Mouse (Mus musculus) liver, adult (tissue): ENCODE measurements around the gene Myom1.

Source experiments
- GATA4 ChIP-seq: IDR thresholded peaks from 2 replicates; pipeline ENCODE4 v1.6.1; 2014; ENCODE audit warnings: mild to moderate bottlenecking, low read length; ENCODE audit not compliant: insufficient replicate concordance

Myom1 gene

DNA sequence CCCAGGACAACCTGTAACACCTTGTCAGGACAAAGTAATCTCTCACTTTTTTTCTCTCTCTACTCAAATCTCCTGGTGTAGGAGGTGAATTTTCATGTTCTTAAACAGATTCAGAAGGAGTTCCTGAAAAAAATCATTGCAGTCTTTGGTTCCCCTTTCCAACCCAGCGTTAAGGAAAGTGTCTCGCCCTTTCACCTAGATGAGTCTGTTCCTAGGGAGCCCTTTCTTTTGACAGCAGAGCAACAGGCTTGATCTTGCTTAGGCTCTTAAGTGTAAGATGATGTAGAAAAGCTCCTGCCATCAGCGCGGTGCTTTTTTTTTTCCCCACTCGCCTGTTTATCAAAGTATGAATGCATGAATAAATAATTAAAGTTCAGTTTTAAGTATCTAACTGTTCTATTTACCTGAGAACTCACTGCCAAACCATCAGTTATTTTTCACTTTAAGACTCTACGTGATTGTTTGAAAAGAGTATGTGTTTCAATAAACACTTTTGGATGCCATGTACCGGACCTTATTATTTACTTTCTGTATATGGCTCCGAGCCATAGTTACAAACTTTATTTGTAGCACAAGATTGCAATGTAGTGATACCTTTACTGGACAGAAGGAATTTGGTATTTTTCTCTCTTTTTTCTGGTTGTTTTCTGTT, 94.2 kb downstream of the Myom1 start:
- no peak for TF ChIP-seq GATA4

GRCm38 (mm10) chr17:71097209-71097597, 94.8 kb downstream of the Myom1 start:
- TF ChIP-seq GATA4 = no peak

DNA sequence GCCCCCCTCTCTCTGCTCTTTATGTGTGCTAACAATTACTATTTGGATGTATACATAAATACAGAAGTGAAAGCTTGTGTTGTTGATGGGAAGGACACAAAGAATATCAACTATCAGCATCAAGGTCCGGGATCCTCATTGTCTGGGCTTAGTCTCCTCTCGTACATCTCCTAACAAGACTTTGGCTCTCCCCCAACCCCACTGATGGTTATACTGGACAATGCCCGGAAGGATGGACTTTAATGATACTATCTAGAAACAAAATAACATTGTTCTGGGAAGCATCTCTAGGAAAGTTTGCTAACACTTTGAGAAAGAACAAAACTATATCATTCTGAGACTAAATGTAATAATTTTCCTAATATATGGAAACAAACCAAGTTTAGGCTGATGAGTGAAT, 96.2 kb downstream of the Myom1 start:
- TF ChIP-seq GATA4 = no peak

- TF ChIP-seq GATA4 = no peak
Observed at GRCm38 (mm10) chr17:71102571-71103551, 100.4 kb downstream of the Myom1 start.

DNA sequence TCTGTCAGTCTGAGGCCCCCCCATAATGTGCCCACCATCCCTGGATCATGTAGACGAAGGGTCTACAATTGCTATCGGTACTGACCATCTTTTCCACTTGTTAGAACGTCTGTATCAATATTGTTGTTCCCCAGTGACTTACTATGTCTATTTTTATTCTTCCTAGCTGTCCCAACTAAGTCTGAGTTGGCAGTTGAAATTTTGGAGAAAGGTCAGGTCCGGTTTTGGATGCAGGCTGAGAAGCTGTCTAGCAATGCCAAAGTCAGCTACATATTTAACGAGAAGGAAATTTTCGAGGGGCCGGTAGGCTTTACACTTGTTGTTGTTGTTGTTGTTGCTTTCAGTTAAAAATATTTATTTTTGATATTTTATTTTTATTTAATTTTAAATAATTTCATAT, 102.9 kb downstream of the Myom1 start:
- no peak for TF ChIP-seq GATA4

DNA sequence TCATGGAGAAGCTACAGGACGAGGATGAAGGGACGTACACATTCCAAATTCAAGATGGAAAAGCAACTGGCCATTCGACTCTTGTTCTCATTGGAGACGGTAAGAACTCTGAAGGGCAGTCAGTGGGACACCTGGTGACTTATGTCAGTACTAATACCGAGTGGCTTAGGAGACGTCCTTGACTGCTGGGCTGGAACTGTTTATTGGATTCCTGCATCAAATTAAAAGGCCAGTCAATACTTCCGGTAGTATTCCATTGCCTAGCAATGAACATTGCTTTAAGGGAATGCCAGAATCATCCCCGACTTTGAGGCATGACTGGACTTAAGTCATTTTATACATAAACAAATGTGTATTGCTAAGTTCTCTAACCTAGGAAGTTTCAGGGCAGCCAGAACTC, 103.8 kb downstream of the Myom1 start:
- no peak for TF ChIP-seq GATA4

DNA sequence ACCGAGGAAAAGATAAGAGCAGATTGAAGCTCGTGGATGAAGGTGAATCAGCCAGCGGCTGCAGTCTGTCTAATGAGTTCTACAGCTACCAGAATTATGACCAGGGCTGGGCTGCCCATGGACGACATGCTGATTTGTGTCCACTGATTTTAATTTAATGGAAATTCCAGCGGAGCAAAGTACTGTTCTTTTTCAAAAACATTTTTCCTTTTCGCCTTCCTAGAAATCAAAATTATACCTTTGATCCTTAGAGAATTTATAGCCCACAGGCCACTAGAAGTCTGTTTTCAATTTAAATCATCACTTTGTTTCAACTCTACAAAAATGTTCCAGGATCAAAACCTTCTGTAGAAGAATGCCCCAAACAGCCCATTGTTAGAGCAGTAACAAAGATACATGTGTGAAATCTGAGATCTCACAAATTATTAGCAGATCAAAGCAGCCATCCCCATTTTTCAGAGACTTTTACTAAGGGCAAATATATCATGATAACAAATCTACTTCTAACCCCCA, 108.4 kb downstream of the Myom1 start:
- no peak for TF ChIP-seq GATA4

DNA sequence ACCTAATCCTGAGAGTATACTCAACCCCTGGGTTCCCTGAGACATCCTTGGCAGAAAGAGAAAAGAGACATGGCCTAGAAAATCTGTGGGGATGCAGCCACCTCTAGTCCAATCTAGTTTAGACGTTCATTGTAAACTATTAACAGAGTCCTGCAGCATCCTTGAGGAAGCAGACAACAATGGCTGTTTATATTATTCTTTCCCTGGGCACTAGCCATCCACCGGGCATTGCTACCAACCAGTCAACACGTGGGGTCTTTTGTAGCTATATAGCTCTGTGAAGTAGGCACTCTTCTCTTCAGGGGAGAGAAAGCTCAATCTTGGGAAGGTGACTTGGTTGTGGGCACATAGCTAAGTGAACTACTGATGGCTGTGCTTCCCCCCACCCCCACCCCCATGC, 110.3 kb downstream of the Myom1 start:
- no peak for TF ChIP-seq GATA4

- no peak for TF ChIP-seq GATA4
Observed at GRCm38 (mm10) chr17:71114282-71114681, 111.8 kb downstream of the Myom1 start.

DNA sequence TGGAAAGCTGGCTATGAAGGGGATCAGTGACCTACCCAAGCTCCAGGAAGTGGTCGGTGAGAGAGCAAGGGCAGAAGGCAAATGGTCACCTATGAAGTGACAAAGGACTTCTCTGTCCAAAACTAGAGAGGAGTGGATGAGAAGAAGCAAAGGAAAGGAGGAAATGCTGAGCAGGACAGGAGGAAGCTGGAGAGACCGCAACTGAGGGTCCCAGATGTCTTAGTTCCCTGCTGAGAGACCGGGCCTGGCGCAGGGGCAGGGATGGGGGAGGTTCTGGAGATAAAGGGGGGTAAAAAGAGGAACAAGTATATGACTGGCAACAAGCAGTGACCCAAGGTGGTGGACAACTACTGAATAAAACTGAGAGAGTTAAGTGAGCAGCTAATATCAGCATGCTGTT, 115.5 kb downstream of the Myom1 start:
- no peak for TF ChIP-seq GATA4

- TF ChIP-seq GATA4 = no peak
Observed at GRCm38 (mm10) chr17:71118607-71119006, 116.2 kb downstream of the Myom1 start.

- no peak for TF ChIP-seq GATA4
Observed at GRCm38 (mm10) chr17:71120626-71121025, 118.2 kb downstream of the Myom1 start.

DNA sequence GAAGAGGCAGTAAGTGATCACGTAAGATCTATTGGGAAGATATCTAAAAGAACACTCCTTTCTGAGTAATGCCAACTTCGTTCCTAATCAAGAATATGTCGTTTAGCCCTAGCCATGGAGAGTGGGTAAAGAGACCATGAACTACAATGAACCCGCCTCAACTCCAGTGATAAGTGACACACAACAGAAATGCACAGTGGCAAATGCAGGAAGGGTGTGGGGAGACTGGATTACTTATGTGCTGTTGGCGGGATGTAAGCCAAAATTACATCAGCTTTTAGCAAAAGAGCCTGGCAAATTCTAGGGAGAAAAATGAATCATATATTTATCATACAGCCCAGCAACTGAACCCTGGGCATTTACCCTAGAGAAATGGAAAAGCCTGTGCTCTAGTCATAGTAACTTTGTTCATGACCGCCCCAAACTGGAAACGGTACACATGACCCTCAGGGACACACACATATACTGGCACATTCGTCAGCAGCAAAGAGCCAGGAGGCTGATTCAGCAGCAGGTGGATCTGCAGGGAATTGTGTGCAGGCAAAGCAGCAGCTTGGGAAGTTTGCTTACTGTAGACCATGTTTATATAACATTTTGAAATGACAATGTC, 121.7 kb downstream of the Myom1 start:
- no peak for TF ChIP-seq GATA4

GRCm38 (mm10) chr17:71124674-71125073, 122.2 kb downstream of the Myom1 start:
- no peak for TF ChIP-seq GATA4

DNA sequence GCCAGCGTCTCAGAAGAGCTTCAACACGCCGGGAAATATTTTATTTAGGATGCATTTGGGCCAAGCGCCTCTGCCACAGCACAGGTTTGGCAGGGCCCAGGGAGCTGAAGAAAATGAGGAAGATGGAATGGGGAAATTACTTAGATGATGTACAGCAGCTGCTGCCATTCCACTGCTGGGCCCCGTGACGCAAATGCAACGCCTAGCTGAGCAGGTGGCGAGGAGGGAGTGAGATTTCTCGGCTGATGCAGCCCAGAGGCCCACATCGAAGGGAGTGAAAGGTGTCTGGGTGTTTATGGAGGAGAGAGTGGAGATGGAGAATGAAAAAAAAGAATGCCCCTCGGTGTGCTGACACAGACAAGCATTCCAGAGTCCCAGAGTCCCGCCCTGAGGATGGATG, 123.1 kb downstream of the Myom1 start:
- no peak for TF ChIP-seq GATA4

DNA sequence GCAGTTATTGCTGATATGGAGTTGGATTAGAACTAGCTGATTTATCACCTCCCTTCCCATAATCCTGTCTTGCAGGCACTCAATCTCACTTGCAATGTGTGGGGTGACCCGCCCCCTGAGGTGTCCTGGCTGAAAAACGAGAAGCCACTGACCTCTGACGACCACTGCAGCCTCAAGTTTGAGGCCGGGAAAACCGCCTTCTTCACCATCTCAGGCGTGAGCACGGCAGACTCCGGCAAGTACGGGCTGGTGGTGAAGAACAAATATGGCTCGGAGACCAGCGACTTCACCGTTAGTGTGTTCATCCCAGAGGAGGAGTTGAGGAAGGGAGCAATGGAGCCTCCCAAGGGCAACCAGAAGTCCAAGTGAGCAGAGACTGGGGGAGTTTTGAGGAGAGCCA, 123.6 kb downstream of the Myom1 start:
- no peak for TF ChIP-seq GATA4

DNA sequence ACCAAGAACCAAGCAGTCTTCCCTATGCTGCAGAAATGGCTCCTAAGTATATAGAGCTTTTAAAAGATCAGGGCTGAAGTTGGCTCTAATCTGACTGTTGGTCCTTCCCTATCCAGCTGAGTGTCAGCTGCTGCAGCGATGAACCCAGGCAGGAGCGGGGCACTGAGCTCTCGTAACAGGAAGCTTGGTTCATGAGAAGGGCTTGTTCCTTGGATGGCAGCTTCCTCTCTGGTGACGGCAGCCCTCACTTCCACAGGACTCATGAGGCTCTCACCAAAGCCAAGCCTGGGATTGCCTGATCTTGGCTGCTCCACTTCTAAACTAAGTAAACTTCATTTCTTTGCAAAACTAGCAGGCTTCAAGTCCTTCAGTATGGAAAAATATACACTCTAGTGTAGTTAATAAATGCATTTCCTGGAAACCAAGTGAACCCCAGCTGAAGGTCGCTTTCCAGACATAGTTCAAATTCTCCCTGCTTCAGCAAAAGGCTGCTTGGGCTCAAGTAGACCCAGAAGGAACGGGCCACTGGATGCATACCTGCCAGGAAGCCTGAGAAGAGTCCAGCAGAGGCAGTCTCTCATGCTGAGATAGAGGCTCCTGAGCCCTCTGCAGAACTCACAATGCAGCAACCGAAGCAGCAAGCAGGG, 125.2 kb downstream of the Myom1 start:
- TF ChIP-seq GATA4 = no peak
